Mouse (Mus musculus) ES-E14 (cell line): ENCODE measurements around the gene Glp1r.

ENCODE experiments used
- CHD2 ChIP-seq: IDR thresholded peaks from 2 replicates; pipeline ENCODE4 v1.6.1; 2014; ENCODE audit warnings: mild to moderate bottlenecking, low read depth, low read length, inconsistent platforms
- HCFC1 ChIP-seq: IDR thresholded peaks from 2 replicates; pipeline ENCODE4 v1.6.1; 2012; ENCODE audit warnings: low read length, inconsistent platforms, borderline replicate concordance; ENCODE audit not compliant: insufficient read depth
- ZC3H11A ChIP-seq: IDR thresholded peaks from 2 replicates; pipeline ENCODE4 v1.6.1; 2012; ENCODE audit warnings: low read depth, mild to moderate bottlenecking, inconsistent platforms, low read length, borderline replicate concordance

- TF ChIP-seq ZC3H11A (no peak), CHD2 (no peak), HCFC1 (no peak)
Observed at GRCm38 (mm10) chr17:30911732-30912088, 10.1 kb downstream of the Glp1r start.
